Mouse (Mus musculus) ovary, postnatal 36 days (tissue): ENCODE measurements around the gene Prss40.

Experiments used
- DNase-seq: peaks from one replicate; pipeline ENCODE4 v3.0.0; 2022; ENCODE audit warnings: low spot score, mixed read lengths

The Prss40 gene

DNA sequence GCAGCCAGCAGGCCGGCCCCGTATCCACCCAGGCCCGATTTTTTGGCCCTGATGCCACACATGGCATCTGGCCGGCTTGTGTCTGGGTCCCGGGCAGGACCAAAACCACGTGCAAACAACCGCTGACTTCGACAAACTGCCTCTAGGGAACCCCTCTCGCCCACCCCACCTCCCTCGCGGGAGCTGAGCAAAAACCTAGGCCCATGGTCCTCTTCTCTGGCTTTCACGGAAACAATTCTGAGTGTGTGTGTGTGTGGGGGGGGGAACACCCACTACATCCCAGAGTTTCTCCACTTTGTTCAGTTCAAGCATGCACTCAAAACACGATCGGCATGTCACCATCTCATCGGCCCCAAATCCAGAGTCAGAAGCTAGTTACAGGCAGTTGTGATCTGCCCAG, at the start of gene Prss40:
TSS of gene Prss40 (minus strand) at position 101 of the 400 bp plus-strand sequence.
- DNase-seq = no peak

DNA sequence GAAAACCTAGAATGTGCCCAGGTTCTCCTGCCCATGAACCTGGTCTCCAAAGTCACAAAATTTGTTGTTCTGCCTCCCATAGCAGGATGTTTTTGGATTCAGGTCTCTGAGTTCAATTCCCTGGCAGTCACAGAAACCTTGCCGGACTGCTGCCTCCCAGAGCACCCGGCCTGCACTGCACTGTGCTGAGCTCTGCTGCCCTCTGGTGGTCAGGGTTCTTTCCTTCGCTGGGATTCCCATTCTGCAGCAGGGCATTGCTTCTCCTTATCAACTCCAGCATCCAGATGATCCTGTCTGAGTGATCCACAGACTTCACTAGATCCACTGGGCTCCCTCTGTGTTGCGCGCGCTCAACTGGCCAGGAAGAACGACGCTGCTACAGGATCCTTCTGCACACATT, 41.6 kb upstream of the Prss40 start:
- peak; percentile 60 for DNase-seq

DNA sequence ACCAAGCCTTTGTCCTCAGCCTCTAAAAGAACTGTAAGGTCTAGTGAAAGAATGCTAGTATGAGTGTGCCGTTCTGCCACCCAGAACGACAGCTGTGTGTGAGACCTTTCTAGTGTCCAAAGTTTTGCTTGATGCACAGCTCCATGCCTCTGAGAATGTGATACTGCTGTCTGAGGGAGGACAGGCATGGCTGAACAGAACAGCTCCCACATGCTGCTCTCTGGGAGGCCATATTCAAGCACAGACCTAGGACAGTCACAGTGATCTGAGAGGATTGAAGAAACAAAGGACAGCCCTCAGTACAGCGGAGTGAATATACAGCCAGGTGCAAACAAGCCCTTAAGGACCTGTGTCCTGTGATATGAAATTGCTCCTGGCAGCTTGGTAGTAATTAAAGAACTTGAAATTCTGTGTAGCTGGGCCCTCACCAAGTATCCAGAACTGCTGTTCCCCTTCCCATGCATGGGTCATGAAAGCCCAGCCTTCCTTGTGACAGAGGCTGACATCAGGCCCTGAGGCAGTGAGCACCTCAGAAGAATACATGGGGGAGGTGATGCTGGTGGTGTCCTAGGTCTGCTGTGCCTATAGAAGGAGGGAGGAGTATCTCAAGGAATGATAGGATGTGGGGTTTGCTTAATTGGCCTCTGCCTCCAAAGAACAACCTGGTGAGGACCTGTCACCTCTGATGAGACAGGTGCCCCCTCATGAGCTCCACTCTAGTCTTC, 40.7 kb upstream of the Prss40 start:
- DNase-seq = no peak

DNA sequence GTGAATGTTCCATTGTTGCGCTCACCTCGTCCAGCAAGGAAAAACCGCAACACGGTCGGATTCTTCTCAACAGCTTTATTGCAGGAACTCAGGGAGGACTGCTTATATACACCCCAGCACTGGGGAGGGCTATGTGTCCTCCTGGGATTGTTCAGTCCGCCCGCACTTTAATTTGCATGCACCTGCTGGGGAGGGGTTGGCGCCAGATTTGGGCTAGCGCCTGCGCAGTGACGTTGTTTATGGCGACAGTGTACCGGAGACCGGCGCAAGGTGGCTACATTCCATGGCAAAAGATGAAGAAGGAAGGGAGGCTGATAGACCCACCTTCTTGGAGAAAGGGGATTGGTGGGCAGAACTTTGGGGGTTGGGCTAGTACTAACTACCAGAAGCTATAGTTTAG, 39.3 kb upstream of the Prss40 start:
- no peak for DNase-seq

DNA sequence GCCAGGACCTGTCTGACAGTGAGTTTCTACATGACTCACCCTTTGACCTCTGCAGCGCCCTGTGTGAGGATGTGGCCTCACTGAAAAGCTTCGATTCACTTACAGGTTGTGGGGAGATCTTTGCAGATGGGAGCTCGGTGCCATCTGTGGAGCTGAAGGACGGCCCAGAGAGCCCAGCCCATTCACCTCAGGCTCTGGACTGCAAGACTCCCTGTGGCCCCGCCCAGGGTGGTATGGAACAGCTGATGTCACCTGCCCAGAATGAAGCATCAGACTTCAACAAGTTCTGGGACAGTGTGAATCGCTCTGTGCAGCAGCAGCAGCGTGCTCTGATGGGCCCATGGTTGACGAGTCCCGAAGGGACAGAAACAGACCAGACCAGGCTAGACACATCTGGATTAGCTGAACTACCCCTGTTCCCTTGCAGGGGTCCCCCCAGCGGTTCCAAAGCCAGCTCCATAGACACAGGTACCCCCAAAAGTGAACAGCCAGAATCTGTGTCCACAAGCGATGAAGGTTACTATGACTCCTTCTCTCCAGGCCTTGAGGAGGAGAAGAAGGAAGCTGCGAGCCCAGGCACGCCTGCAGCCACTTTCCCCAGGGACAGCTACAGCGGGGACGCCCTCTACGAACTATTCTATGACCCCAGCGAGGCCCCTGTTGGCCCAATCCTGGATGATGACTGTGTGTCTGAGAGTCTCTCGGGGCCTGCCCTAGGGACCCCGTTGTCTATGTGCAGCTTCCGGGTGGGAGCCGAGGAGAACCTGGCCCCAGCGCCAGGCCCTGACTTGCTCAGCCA, 26.8 kb upstream of the Prss40 start:
- DNase-seq = no peak

DNA sequence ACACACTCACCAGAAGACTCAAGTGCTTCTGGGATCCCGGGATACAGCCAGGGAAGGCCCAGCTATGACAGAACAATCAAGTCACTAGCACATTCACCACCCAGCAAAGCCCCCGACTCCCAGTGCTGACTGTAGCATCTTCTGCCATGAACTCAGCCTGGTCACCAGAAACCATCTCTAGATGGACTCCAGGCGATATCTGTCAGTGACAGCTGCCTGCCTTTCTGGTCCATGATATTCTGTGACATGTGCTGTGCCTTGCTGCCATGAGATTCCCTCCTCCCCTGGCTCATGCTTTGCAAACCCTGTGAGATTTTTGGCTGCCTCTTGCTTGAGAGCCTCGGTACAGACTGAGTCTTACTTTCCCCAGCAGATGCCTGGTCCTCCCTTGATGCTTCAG, 24.0 kb upstream of the Prss40 start:
- no peak for DNase-seq

DNA sequence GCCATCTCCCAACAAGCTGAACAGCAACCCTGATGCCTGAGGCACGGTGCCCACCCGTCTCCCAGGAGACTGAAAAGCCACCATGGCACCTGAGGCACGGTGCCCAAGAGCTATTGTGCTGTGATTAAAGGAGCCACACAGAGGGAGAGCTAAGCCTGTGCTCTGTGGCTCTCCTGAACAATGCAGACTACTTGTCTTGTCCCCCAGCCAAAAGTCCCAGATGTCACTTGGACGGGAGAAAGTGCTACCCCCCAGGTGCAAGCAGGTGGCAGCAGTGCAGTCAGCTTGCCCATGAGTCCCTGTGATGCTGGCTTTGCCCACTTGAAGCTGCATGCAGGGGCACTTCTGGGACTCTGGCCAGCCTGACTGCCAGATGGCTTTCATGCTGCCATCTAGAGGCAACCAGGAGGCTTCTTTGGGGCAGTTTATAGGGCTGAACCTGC, 23.1 kb upstream of the Prss40 start:
- peak; percentile 23 for DNase-seq

DNA sequence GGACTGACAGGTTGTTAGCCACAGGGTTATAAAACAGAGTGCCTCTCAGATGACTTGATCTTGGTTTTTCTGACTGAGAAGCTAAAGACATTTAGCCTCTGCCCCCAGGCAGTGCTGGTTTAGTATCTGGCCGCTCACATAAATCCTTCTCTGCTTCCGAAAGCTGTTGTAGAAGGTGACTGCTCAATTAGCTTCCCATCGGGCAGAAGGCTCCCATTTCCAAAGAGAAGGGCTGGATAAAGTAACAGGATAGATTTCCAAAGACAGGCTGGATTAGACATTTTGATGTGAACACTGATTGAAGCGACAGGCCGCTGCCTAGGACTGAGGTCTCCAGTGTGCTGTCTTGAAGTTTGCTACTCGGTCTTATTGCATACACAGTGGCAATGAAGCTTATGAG, 21.5 kb upstream of the Prss40 start:
- DNase-seq = no peak

DNA sequence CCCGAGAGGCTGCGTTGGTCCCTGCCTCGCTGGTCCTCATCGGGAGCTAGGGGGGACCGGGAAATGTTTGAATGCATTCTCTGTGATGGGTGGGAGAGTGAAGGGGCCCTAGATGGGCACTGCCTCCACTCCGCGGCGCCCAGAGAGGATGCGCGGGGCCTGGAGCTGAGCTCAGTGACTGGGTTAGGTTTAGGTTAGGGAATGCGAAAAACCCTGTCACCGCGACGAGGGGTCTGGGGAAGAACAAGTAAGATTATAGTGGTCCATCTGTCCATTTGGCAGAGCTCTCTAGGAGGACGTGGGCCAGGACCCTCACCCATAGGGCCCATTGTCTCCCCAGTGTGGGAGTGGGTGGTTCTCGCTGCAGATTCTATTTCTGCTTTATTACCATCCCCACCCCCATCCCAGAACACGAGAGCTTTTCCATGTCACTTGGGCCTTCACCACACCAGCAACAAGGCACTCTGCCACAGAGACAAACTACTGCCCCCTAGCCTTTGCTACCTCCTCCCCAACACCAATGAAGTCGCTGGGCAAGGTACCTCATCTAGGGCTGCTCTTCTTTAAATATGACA, 19.1 kb upstream of the Prss40 start:
- DNase-seq = no peak

DNA sequence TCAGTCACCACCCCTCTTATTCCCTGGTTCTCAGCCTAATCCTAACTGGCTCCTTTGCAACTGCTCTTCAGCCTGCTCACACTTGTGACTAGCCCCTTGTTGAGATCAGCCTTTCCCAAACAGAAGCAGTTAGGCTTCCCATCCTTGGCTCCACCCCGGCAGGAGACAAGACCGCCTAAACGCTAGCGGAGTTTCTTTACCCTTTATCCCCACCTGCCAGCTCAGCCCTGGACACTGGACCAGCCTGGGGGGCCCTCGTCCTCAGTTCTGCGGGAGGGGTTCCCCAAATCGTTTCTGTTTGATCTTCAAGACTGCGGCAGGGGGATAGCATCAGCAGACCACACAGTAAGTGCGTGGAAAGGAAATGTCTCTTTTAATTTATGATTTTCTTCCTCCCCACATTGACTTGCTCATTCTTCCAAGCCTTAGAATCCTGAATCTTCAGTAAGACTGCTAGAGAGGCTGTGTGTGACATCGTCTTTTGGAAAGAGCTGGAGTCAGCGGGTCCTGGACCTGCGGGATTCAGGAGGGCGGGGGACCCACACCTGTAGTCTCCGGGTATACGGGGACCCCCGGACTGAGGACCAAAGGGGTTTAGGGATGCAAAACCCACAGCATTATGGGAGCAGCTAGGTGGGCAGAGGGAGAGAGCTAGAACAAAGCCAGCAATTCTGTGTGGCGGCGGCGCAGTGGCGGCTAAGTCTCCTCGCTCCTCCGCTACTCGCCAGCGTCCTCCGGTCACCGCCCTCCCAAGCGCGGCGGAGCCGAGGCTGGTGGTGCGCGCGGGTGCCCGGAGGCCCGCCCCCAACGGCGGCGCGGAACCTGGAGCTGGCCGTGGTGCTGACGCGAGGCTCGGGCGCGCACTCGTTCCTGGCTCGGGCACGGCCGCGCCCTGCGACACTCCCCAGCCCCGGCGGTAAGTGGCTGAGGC, 18.4 kb upstream of the Prss40 start, which contains the start of gene Amer3:
TSS of gene Amer3 (plus strand) at position 807 of the 931 bp plus-strand sequence.
- peak; percentile 82 for DNase-seq

DNA sequence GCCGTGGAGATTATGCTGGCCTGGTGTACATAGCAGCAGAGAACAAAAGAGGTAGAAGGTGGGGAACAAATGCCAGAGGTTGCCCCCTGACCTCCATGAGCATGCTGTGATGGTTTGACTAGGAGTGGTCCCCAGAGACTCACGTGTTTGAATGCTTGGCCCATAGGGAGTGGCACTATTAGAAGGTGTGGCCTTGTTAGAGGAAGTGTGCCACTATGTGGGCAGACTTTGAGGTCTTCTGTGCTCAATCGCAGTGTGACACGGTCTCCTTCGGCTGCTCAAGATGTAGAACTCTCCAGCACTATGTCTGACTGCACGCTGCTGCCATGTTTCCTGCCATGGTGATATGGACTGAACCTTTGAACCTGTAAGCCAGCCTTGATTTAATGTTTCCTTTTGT, 12.5 kb upstream of the Prss40 start:
- DNase-seq = no peak

DNA sequence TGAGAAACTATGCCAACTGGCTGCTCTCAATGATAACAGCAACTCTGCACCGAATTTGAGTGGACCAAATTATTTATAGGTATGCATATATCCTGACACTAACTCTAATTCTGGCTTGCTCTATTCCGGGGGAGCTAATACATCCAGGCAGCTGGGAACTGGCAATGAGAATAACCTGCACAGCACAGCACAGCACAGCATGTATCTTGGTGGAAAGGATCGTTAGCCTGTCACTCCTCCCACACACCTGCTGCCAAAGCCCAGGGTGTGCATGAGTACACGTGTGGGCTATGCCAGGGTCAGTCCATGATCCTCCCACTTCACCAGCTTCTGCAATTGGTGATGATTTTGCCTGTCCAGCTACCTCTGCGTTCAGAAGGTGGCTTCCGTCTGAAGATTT, 10.7 kb upstream of the Prss40 start:
- DNase-seq = no peak

DNA sequence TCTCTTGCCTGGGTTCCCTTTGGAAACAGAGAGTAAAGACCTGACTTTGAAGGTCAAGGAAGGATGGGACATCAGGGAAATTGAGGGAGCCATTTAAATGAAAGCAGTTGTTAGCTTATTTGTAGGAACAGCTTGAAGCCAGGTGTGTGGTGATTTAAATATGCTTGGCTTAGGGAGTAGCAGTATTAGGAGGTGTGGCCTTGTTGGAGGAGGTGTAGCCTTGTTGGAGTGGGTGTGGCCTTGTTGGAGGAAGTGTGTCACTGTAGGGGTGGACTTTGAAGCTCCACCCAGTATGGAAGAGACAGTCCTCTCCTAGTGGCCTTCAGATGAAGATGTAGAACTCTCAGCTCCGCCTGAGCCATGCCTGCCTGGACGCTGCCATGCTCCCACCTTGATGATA, 9.1 kb upstream of the Prss40 start:
- no peak for DNase-seq

DNA sequence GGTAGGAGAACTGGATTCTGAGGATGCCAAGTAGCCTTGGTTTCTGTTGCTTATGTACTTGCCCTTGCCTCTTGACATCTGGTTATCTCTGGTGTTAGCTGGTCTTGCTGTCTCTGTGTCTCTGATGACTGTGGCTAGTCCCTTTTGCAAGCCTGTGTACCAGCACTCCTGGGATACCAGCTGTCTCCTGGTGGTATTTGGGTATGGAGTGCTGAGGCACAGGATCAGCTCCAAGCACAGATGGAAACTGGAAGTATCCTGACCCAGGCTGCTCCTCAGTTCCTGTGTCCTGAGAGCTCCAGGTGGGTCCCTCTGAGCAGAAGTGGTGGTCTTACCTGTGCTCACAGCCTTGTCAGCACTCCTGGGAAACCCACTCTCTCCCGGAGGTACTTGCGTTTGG, 7.4 kb upstream of the Prss40 start:
- DNase-seq = no peak

DNA sequence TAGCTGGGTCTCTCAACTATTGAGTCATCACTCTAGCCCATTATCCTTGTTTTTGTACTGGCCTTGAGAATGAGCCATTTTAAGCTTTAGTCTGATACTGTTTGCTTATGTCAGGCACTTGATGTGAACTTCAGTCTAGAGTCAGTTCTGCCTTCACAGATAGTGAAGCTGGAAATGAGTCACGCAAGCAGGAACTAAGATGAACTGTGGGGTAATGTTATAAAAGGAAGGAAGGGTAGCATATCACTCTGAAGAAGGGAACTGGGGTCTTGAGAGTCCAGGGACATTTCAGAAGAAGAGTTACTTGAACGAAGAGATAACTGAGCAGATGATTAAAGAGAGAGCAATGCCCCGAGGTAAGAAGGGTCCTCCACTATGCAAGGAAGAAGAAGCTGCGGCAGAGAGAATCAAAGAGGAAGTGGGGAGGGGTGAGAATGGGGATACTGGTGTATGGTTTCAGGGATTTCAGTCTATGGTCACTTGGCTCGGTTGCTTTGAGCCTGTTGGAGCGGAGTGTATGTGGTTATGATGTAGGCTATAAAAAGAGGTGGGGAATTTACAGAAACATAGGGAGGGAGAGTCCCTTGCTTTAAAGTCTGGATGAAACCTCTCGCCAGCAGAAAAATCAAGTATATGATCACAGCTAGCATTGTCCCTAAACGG, 3.8 kb upstream of the Prss40 start:
- no peak for DNase-seq

DNA sequence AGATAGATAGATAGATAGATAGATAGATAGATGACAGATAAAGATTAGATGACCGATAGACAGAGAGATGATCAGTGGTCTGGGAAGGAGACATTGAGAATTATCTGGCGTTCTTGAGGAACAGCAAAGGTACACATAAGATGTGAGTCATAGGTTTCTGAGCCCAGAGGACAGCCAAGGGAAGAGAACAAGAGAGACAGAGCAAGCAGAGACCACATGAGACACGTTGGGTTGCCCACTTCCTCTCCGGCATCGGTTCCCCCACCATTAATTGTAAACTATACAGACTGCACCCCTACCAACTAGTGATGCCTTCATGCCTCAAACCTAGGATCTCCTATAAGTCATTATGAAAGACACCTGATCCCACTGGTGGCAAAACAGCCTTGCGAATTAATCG, 6.5 kb downstream of the Prss40 start:
- no peak for DNase-seq

DNA sequence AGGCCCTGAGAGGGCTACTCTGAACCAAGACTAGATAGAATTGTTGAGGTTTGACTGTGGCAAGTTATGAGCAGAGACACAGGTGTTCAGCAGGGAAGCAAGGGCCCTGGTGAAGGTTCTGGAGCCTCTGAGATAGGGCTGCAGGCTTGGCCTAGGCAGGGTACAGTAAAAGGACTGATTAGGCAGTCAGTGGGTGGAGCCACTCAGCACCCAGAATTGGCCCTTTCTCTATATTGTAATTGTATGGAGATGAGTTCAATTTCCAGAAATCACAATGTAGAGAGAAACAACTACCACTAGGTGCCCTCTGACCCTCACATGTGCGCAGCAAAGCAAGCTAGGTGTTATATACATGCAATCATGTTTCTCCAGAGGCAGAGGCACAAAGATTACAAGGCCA, 7.1 kb downstream of the Prss40 start:
- DNase-seq = no peak

DNA sequence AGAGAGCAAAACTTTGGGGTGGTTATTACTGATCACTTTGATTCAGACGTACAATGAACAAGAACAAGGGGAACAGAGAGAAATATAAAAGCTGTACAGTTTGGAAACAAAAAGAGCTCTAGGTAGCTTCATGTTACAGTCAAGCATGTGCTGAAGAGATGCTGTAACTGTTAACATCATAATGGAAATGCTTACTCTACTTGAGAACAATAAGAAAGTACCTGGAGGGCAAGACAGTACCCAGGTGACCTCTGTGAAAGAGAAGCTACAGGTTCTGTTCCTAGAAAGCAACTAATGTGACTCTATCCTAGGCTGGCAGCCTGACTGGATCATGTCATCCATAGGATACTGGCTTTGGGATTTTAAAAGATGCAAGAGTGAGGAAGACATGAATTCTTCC, 13.7 kb downstream of the Prss40 start:
- no peak for DNase-seq

DNA sequence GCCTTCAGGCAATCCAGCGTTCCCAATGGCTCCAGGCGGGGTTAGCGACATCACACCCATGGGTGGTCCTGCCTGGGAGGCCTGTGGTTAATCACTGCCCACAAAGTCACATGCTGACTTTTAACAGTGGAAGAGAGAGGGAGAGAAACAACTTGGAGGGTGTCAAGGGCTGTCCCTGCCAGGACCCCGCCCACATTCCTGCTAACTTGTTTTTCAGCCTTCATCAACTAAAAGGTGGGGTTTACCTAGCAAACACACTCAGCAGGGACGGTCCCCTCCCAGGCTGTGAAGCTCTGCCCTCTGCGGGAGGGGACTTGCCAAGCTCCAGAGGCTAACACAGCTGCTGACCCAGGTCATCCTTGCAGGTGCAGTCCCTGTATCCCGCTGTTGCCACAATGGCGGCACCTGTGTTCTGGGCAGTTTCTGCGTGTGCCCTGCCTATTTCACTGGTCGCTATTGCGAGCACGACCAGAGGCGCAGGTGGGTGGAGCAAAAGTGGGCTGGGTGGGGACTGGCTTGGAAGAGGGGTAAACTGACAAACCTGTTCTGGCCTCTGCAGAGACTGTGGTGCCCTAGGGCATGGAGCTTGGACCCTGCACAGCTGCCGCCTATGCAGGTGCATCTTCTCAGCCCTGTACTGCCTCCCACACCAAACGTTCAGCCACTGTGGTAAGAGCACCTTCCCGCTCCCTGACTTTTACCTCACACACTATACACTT, 23.8 kb downstream of the Prss40 start:
- DNase-seq = peak; percentile 7

DNA sequence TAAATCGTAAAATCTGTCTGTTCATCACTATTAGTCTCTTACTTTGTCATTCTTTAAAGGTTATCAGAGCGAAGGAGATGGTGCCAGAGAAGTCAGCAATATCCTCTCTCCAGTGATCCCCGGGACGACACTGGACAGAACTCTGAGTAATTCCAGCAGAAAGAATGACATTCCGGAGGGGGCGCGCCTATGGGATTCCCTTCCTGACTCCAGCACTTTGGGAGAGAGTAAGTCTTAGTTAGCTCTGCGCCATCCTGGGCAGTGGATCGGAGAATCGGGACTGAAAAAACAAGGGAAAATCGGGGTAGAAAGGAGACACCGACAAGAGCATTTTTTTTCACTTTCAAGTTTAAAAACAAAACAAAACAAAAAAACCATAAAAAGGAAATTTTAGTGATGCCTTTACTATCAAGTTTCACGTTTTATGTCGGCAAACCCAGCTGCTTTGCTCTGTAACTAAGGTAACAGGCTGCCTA, 24.4 kb downstream of the Prss40 start:
- no peak for DNase-seq
